Mouse (Mus musculus) frontal cortex, postnatal 10 days (tissue): ENCODE results near the gene Nup35.

ENCODE experiments used
- DNase-seq, 2 experiments: peaks; one replicate each; pipeline ENCODE4 v3.0.0; 2022; ENCODE audit warnings: low spot score in 2 of 2, mixed read lengths in 1 of 2

Gene Nup35

GRCm38 (mm10) chr2:80616854-80617737, at the start of gene Nup35, which contains the start of gene Dusp19:
Gene Nup35 (plus strand): TSS chr2:80617236.
Gene Dusp19 (plus strand): TSS chr2:80617045.
- DNase-seq = peak; percentile 89 to 93

DNA sequence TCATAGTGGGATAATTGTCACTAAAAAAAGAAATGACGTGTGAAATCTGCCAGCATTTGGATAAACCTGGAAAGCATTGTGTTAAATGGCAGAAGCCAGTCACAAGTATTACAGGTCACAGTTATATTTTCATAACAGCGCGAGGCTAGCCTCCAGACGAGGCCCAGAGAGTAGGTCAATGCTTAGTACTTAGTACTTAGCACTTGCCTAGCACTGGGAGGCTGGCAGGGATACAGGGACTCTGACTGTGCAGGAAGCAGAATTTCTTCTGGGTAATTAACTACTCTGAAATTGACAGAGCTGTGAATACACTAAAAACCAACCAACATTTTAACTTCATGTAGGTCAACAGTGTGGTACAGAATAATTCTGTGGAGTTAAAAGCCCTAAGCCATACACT, 49.6 kb upstream of the Nup35 start:
- DNase-seq = no peak

DNA sequence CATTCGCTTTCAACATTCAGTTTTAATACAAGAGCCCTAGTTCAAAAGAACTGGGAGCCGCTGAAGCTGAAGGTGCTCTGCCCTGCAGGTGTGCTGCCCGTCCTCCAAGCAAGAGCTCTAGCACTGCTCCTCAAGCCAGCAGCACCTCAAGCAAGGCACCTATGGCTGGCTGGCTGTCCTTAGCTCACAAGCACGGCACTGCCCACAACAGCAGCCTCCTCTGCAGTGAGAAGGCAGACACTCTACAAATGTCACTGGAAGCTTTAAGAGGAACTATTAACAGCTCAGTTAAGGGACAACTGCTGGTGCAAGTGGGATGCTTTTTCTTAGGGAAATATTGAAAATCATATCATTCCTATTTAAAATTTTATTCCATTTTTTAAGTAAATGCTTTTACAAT, 46.4 kb upstream of the Nup35 start:
- DNase-seq = no peak

DNA sequence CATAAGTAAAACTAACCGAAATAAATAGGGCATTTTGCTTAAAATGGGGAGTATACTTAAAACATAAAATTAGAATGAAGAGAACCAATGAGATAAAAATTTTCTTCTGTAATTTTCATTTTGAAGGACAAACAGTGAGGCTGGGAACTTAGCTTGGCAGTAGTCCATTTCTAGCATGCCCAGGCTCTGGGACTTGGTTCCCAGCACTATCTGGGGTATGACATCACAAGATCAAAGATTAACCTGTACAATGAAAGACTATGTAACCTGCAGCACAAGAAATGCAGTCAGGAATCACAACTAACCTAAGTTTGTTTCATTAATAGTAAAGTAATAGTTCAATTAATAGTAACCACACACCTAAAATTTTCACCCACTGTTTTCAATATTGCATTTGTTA, 39.8 kb upstream of the Nup35 start:
- no peak for DNase-seq

DNA sequence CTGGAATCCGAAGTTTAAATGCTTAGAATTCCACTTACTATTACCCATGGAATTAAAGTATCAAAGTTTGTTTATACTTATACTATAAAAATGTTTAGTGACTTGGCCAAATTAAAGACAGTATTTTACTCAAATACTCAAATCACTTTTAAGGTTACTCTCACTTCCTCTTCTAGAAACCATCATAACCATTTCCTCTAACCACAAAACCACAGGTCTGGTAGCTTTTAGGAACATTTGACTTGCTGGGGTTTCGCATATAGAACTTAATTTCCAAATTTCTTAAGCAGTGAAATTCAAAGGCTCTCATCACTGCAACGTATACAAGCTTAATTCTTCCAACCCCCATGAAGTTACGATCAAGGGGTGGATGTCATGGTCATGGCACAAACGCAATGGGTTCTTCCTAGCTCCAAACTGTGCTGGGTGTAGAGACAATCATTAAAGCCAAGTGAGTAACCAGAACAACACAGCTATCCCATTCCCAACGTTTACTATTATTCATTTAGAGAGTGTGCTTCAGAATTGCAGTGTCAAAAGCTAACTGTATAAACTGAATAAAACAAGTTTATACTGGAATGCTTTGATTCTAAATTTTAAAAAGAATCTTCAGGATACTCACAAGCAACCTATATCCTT, 37.7 kb upstream of the Nup35 start:
- DNase-seq = no peak

- DNase-seq = no peak
Observed at GRCm38 (mm10) chr2:80580311-80580961, 36.6 kb upstream of the Nup35 start.

DNA sequence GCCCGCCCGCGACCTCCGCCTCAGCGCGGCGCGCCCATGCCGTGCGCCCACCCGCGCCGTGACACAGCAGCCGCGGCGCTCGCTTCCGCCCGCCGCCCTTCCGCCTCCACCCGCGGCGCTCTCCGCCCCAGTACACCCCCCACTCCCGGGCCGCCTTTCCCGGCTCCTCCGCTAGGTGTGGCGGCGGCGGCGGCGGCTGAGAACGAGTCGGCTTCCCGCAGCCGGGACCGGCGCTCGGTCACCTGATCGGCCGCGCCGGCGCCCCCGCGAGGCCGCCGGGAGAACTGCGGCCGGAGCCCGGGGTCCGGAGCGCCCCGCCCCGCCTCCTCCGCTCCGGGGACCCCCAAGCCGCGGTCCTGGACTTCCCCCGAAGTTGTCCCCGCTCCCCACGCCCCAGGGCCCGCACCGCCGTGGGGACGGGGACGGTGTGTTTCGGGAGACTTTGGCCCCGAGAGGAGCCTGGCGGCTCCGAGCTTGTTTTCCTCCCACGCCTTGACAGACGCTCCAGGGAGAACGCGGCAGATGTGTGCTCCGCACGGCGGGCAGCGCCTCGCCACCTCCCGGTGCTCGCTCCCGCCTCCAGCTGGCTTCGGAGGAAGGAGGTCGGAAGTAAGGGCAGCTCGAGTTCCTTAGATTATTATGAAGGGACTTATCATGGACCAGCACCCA, 35.9 kb upstream of the Nup35 start, which contains the start of gene Nckap1:
Gene Nckap1, minus strand, starts transcription at position 338 of the 669 bp plus-strand sequence.
- DNase-seq = peak; percentile 81 to 89

DNA sequence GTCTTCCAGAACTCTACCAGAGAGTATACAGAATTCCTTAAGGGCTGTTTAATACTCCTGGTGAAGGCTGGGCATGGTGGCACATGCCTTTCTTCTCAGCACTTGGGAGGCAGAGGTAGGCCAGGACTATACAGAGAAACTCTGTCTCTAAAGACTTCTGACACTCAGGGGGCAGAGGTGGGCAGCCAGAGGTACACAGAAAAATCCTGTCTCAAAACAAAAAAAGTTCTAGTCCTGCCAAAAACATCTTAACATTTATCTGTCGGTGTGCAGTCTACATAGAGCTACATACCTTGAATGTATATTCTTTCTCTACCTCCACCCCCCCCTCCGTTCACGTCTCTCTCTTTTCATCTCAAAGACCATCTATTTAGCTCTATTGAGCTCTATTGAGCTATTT, 34.7 kb upstream of the Nup35 start:
- DNase-seq = no peak

- no peak for DNase-seq
Observed at GRCm38 (mm10) chr2:80594215-80594918, 22.7 kb upstream of the Nup35 start.

- no peak for DNase-seq
Observed at GRCm38 (mm10) chr2:80596960-80597359, 20.1 kb upstream of the Nup35 start.

- no peak for DNase-seq
Observed at GRCm38 (mm10) chr2:80599850-80600249, 17.2 kb upstream of the Nup35 start.

DNA sequence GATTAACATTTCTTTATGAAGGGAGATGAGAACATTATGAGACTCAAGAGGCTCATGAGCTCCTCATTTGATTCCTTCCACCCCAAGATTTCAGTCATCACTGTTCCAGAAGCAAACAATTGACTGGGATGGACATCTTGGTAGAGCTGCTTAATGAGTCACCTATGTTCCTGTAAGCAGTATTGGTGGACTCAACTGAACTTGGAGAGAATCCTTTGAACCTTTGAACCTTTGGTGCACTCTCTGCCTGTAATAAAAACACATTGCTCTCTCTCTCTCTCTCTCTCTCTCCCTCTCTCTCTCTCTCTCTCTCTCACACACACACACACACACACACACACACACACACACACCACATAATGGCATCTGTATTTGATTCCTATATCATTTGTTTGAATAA, 16.4 kb upstream of the Nup35 start:
- no peak for DNase-seq

DNA sequence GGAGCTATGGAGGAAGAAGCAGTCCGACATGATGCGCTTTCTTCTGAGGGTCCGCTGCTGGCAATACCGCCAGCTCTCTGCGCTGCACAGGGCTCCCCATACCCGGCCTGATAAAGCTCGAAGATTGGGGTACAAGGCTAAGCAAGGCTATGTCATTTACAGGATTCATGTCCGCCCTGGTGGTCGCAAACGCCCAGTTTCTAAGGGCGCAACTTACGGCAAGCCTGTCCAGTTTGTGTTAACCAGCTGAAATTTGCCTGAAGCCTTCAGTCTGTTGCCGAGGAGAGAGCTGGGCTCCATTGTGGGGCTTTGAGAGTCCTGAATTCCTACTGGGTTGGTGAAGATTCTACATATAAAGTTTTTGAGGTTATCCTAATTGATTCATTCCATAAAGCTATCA, 14.3 kb upstream of the Nup35 start:
- DNase-seq = no peak

GRCm38 (mm10) chr2:80603771-80604426, 13.1 kb upstream of the Nup35 start:
- no peak for DNase-seq

- DNase-seq = no peak
Observed at GRCm38 (mm10) chr2:80612286-80612685, 4.8 kb upstream of the Nup35 start.

DNA sequence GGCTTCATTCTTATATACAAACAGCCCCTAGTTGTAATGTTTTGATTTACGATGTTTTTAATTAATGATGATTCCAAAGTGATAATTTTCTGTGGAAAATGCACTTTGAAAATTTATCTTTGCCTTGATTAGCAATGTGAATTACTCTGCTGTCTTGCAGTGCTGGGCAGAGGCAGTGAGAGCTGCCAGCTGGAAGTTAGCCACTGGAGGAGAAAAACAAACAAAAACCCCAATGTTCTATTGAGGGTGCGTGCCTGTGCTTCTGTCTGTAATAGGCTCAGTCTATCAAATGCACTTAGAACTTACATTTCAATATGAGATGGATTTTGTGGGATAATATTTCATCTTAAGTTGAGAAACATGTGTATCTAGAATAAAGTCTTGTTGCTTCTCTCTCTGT, 4.2 kb upstream of the Nup35 start:
- DNase-seq = no peak

GRCm38 (mm10) chr2:80618991-80619390, 2.0 kb downstream of the Nup35 start:
- DNase-seq = no peak

GRCm38 (mm10) chr2:80621921-80622320, 4.9 kb downstream of the Nup35 start:
- DNase-seq = no peak

- no peak for DNase-seq
Observed at GRCm38 (mm10) chr2:80624523-80624922, 7.5 kb downstream of the Nup35 start.

- no peak for DNase-seq
Observed at GRCm38 (mm10) chr2:80632336-80633026, 15.4 kb downstream of the Nup35 start.
